Mouse (Mus musculus) neural tube, embryonic 12.5 days (tissue): ENCODE results near the gene Krt17. TPM values are rescaled to one million over a fixed set of nuclear protein-coding genes. Genes with fewer than 3 reads are reported as not detected.

Source experiments
- ATAC-seq: fragments of 200-750 bp; cut with Nextera tagmentation; 2 replicates; pipeline ENCODE4 v1.8.0; 2017; ENCODE audit warnings: low read depth, mild to moderate bottlenecking, moderate TSS enrichment, moderate library complexity; ENCODE audit not compliant: low FRiP score
- H3K27ac ChIP-seq: fragments of 300-500 bp; sonication (generic); 2 replicates; pipeline ENCODE4 v1.5.1; 2016
- H3K27me3 ChIP-seq: fragments of 300-500 bp; sonication (generic); replicated peaks from 2 replicates; pipeline ENCODE4 v1.6.1; 2016; ENCODE audit warnings: mild to moderate bottlenecking
- H3K36me3 ChIP-seq: fragments of 300-500 bp; sonication (generic); 2 replicates; pipeline ENCODE4 v1.6.1; 2016; ENCODE audit warnings: mild to moderate bottlenecking
- H3K4me1 ChIP-seq: fragments of 300-500 bp; sonication (generic); 2 replicates; pipeline ENCODE4 v1.6.1; 2016
- H3K4me2 ChIP-seq: fragments of 300-500 bp; sonication (generic); replicated peaks from 2 replicates; pipeline ENCODE4 v1.6.1; 2016; ENCODE audit warnings: mild to moderate bottlenecking
- H3K4me3 ChIP-seq: fragments of 300-500 bp; sonication (generic); 2 replicates; pipeline ENCODE4 v1.5.1; 2016
- H3K9ac ChIP-seq: fragments of 300-500 bp; sonication (generic); 2 replicates; pipeline ENCODE4 v1.6.1; 2016; ENCODE audit warnings: mild to moderate bottlenecking
- H3K9me3 ChIP-seq: fragments of 300-500 bp; sonication (generic); 2 replicates; pipeline ENCODE4 v1.6.1; 2016; ENCODE audit warnings: mild to moderate bottlenecking
- WGBS: fragments of 180-500 bp; shearing (Covaris S2); methylation state at CpG from one replicate; pipeline ENCODE4 v1.1.7; 2016; 5-methylcytosine and 5-hydroxymethylcytosine counted together
- polyA plus RNA-seq: library from polyadenylated mRNA; unstranded; fragments of >200 nt; fragmentation: Nextera tagmentation; extraction: Ambion mirVana; gene quantifications from 2 replicates; pipeline ENCODE4 v1.2.1, GENCODE M21; 2016

Krt17 gene
- polyA plus RNA-seq, 1 experiment from 2014 or later = 2.7 TPM

GRCm38 (mm10) chr11:100284988-100285387 lies 24.2 kb upstream of the Krt17 start:
- H3K27ac ChIP-seq = no peak overlapping the region
- ATAC-seq = no peak
- WGBS = 82% methylated on average over 4 of the region's 4 CpGs
- no peaks in the 10 kb centered on the region for H3K27me3 ChIP-seq
- no peak overlapping the region for H3K9ac ChIP-seq
- H3K9me3 ChIP-seq = no peaks in the 10 kb centered on the region
- no peak overlapping the region for H3K4me2 ChIP-seq
- H3K36me3 ChIP-seq = no peaks in the 10 kb centered on the region
- H3K4me1 ChIP-seq = no peaks in the 10 kb centered on the region
- H3K4me3 ChIP-seq = no peak overlapping the region

- ATAC-seq = peak; percentile 69
- H3K27me3 ChIP-seq = no peaks in the 10 kb centered on the region
- no peaks in the 10 kb centered on the region for H3K36me3 ChIP-seq
- no peaks in the 10 kb centered on the region for H3K9me3 ChIP-seq
- no peaks in the 10 kb centered on the region for H3K4me1 ChIP-seq
- 24% methylated on average over 10 of the region's 10 CpGs for WGBS
- no peak overlapping the region for H3K9ac ChIP-seq
- H3K4me2 ChIP-seq = no peak overlapping the region
- H3K27ac ChIP-seq = no peak overlapping the region
- no peak overlapping the region for H3K4me3 ChIP-seq
Measured at GRCm38 (mm10) chr11:100282549-100282948, 21.7 kb upstream of the Krt17 start.

GRCm38 (mm10) chr11:100281596-100282544 lies 21.0 kb upstream of the Krt17 start:
- Histone ChIP-seq H3K27me3 (no peaks in the 10 kb centered on the region), H3K4me1 (no peaks in the 10 kb centered on the region), H3K9ac (no peak overlapping the region), H3K4me3 (no peak overlapping the region), H3K9me3 (no peaks in the 10 kb centered on the region), H3K4me2 (no peak overlapping the region), H3K36me3 (no peaks in the 10 kb centered on the region), H3K27ac (no peak overlapping the region)
- 23% methylated on average over 11 of the region's 11 CpGs for WGBS
- ATAC-seq = peak; percentile 69

GRCm38 (mm10) chr11:100278759-100279158 lies 17.9 kb upstream of the Krt17 start:
- Histone ChIP-seq H3K9ac (no peak overlapping the region), H3K4me2 (no peak overlapping the region), H3K36me3 (no peaks in the 10 kb centered on the region), H3K4me1 (no peaks in the 10 kb centered on the region), H3K4me3 (no peak overlapping the region), H3K27ac (no peak overlapping the region), H3K27me3 (no peaks in the 10 kb centered on the region), H3K9me3 (no peaks in the 10 kb centered on the region)
- no peak for ATAC-seq
- WGBS = 63% methylated on average over 5 of the region's 5 CpGs

- H3K27ac ChIP-seq = no peak overlapping the region
- H3K9ac ChIP-seq = no peak overlapping the region
- H3K9me3 ChIP-seq = no peaks in the 10 kb centered on the region
- no peak for ATAC-seq
- no peaks in the 10 kb centered on the region for H3K36me3 ChIP-seq
- H3K4me3 ChIP-seq = no peak overlapping the region
- H3K4me2 ChIP-seq = no peak overlapping the region
- no peaks in the 10 kb centered on the region for H3K27me3 ChIP-seq
- H3K4me1 ChIP-seq = no peaks in the 10 kb centered on the region
- WGBS = 74% methylated on average over 15 of the region's 15 CpGs
Measured at GRCm38 (mm10) chr11:100277726-100278480, 17.1 kb upstream of the Krt17 start.

GRCm38 (mm10) chr11:100275466-100275865 lies 14.6 kb upstream of the Krt17 start:
- ATAC-seq = no peak
- H3K27me3 ChIP-seq = no peaks in the 10 kb centered on the region
- WGBS = 40% methylated on average over 5 of the region's 5 CpGs

GRCm38 (mm10) chr11:100274719-100275118 lies 13.9 kb upstream of the Krt17 start:
- Histone ChIP-seq H3K36me3 (no peaks in the 10 kb centered on the region), H3K4me2 (no peak overlapping the region), H3K4me1 (no peaks in the 10 kb centered on the region), H3K27me3 (no peaks in the 10 kb centered on the region), H3K9me3 (no peaks in the 10 kb centered on the region), H3K27ac (no peak overlapping the region), H3K4me3 (no peak overlapping the region), H3K9ac (no peak overlapping the region)
- no peak for ATAC-seq
- 67% methylated on average over 7 of the region's 7 CpGs for WGBS

More at GRCm38 (mm10) chr11:100275466-100275865, 14.6 kb upstream of the Krt17 start:
- Histone ChIP-seq H3K4me1 (no peaks in the 10 kb centered on the region), H3K9ac (no peak overlapping the region), H3K36me3 (no peaks in the 10 kb centered on the region), H3K4me3 (no peak overlapping the region), H3K4me2 (no peak overlapping the region), H3K9me3 (no peaks in the 10 kb centered on the region), H3K27ac (no peak overlapping the region)

GRCm38 (mm10) chr11:100271878-100272277 lies 11.0 kb upstream of the Krt17 start:
- Histone ChIP-seq H3K4me3 (no peak overlapping the region), H3K36me3 (no peaks in the 10 kb centered on the region), H3K27ac (no peak overlapping the region), H3K4me2 (no peak overlapping the region), H3K27me3 (no peaks in the 10 kb centered on the region), H3K4me1 (no peaks in the 10 kb centered on the region), H3K9me3 (no peaks in the 10 kb centered on the region), H3K9ac (no peak overlapping the region)
- no peak for ATAC-seq
- WGBS = 83% methylated on average over 1 of the region's 1 CpGs

- no peak within 1 kb of the TSS for H3K27ac ChIP-seq
- no peaks in the 10 kb centered on the region for H3K27me3 ChIP-seq
- H3K4me1 ChIP-seq = no peaks in the 10 kb centered on the region
- no peak within 1 kb of the TSS for H3K4me3 ChIP-seq
- H3K9me3 ChIP-seq = no peaks in the 10 kb centered on the region
- no peak for ATAC-seq
- H3K36me3 ChIP-seq = no peaks in the 10 kb centered on the region
- no peak within 1 kb of the TSS for H3K4me2 ChIP-seq
- H3K9ac ChIP-seq = no peak within 1 kb of the TSS
- WGBS = 83% methylated on average over 7 of the region's 7 CpGs
Measured at GRCm38 (mm10) chr11:100269821-100270332, 9.0 kb upstream of the Krt17 start, which contains the start of gene Krt42. Gene Krt42 (minus strand): TSS chr11:100269871.

GRCm38 (mm10) chr11:100262058-100262980 lies 1.5 kb upstream of the Krt17 start:
- Histone ChIP-seq H3K36me3 (no peaks in the 10 kb centered on the region), H3K27ac (no peak overlapping the region), H3K9me3 (no peaks in the 10 kb centered on the region), H3K27me3 (no peaks in the 10 kb centered on the region), H3K9ac (no peak overlapping the region), H3K4me1 (no peaks in the 10 kb centered on the region), H3K4me2 (no peak overlapping the region), H3K4me3 (no peak overlapping the region)
- ATAC-seq = no peak
- 30% methylated on average over 13 of the region's 13 CpGs for WGBS

- no peak for ATAC-seq
- Histone ChIP-seq H3K4me1 (no peaks in the 10 kb centered on the region), H3K36me3 (no peaks in the 10 kb centered on the region), H3K4me3 (no peak overlapping the region), H3K9me3 (no peaks in the 10 kb centered on the region), H3K4me2 (no peak overlapping the region), H3K27ac (no peak overlapping the region), H3K27me3 (no peaks in the 10 kb centered on the region), H3K9ac (no peak overlapping the region)
- 79% methylated on average over 9 of the region's 9 CpGs for WGBS
Measured at GRCm38 (mm10) chr11:100261235-100261605, 391 bp upstream of the Krt17 start.
